Mouse (Mus musculus): Measurements from ENCODE around the gene Chat.

GRCm38 (mm10) chr14:32463211-32464040 is 2.4 kb downstream of the Chat start:
- TF ChIP-seq MYOD1 (IDR thresholded peaks at IDR 0.05; ENCODE audit: control insufficient read depth in 1 of 3, insufficient read length in 2 of 3, low read depth in 2 of 3) (no peak), POLR2A (IDR thresholded peaks at IDR 0.05; ENCODE audit: insufficient read length, low read depth) (no peak), TCF12 (IDR thresholded peaks at IDR 0.05; ENCODE audit: insufficient read depth, poor library complexity, severe bottlenecking) (no peak), MAX (IDR thresholded peaks at IDR 0.05; ENCODE audit: low read depth) (no peak), E2F4 (IDR thresholded peaks at IDR 0.05; ENCODE audit: insufficient read depth) (no peak), CEBPB (IDR thresholded peaks at IDR 0.05; ENCODE audit: insufficient read depth, poor library complexity, severe bottlenecking) (no peak), REST (IDR thresholded peaks at IDR 0.05; ENCODE audit: insufficient read depth, insufficient read length) (no peak)

Measured in myocyte (in vitro differentiated cells).